Mouse (Mus musculus): ENCODE data around the gene Efcab6.

DNA sequence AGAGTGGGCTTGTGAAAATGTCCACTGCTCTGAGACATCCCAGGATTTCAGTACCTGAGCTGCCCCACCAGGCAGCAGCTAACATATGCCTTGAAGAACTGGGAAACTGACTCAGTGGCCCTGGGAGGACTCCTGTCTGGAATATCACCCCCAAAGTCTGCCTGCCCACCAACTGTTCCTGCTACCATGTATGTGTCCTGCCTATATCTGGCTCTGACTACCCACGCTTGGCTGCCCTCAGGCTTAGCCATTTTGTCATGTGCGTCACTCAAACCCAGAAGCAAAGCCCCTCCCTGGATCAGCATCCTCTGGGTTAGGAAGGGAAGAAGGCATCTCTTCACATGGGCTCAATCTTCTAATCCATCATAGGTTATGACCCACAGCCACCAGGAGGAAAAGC is 14.3 kb upstream of the Efcab6 start:
- TF ChIP-seq CTCF (IDR thresholded peaks at IDR 0.05; ENCODE audit: extremely low read depth, insufficient read length, insufficient replicate concordance, low read depth, low read length) (no peak), POLR2A (IDR thresholded peaks at IDR 0.05; ENCODE audit: low read depth, low read length) (no peak)
